Mouse (Mus musculus): ENCODE data around the gene Creb3l2. TPM values are rescaled to one million over a fixed set of nuclear protein-coding genes. Genes with fewer than 3 reads are reported as not detected.
"Not testable (repeated sequence)": the region's sequence is repeated elsewhere in the genome, so short reads cannot be mapped to it uniquely, and the experiment has no call there.

Gene Creb3l2
- polyA plus RNA-seq, 1 experiment = 32.2 TPM

- no peak for DNase-seq (ENCODE audit: low read depth)
These were observed 32.1 kb downstream of the Creb3l2 start for GRCm38 (mm10) chr6:37409829-37410228.

- no peak for DNase-seq (ENCODE audit: low read depth)
These were observed 34.1 kb downstream of the Creb3l2 start for GRCm38 (mm10) chr6:37407876-37408275.

- DNase-seq (ENCODE audit: low read depth) = no peak
These were observed 35.0 kb downstream of the Creb3l2 start for GRCm38 (mm10) chr6:37406903-37407302.

GRCm38 (mm10) chr6:37406018-37406417 is 35.9 kb downstream of the Creb3l2 start:
- DNase-seq (ENCODE audit: low read depth) = no peak

GRCm38 (mm10) chr6:37404325-37404724 is 37.6 kb downstream of the Creb3l2 start:
- DNase-seq (ENCODE audit: low read depth) = no peak

- DNase-seq (ENCODE audit: low read depth) = no peak
These were observed 40.0 kb downstream of the Creb3l2 start for GRCm38 (mm10) chr6:37401928-37402327.

- no peak for DNase-seq (ENCODE audit: low read depth)
These were observed 41.0 kb downstream of the Creb3l2 start for GRCm38 (mm10) chr6:37400866-37401525.

- no peak for DNase-seq (ENCODE audit: low read depth)
These were observed 41.8 kb downstream of the Creb3l2 start for GRCm38 (mm10) chr6:37400167-37400566.

GRCm38 (mm10) chr6:37398943-37399342 is 43.0 kb downstream of the Creb3l2 start:
- DNase-seq (ENCODE audit: low read depth) = no peak

- DNase-seq (ENCODE audit: low read depth) = no peak
These were observed 44.0 kb downstream of the Creb3l2 start for GRCm38 (mm10) chr6:37397973-37398372.

GRCm38 (mm10) chr6:37397254-37397653 is 44.7 kb downstream of the Creb3l2 start:
- DNase-seq (ENCODE audit: low read depth) = no peak

- DNase-seq (ENCODE audit: low read depth) = no peak
These were observed 45.8 kb downstream of the Creb3l2 start for GRCm38 (mm10) chr6:37396127-37396526.

- DNase-seq (ENCODE audit: low read depth) = no peak
These were observed 48.7 kb downstream of the Creb3l2 start for GRCm38 (mm10) chr6:37393263-37393662.

GRCm38 (mm10) chr6:37392262-37392661 is 49.7 kb downstream of the Creb3l2 start:
- DNase-seq (ENCODE audit: low read depth) = no peak

GRCm38 (mm10) chr6:37391313-37391712 is 50.6 kb downstream of the Creb3l2 start:
- DNase-seq (ENCODE audit: low read depth) = no peak

GRCm38 (mm10) chr6:37388960-37389359 is 53.0 kb downstream of the Creb3l2 start:
- no peak for DNase-seq (ENCODE audit: low read depth)

- no peak for DNase-seq (ENCODE audit: low read depth)
These were observed 53.4 kb downstream of the Creb3l2 start for GRCm38 (mm10) chr6:37388501-37388900.

- DNase-seq (ENCODE audit: low read depth) = no peak
These were observed 54.7 kb downstream of the Creb3l2 start for GRCm38 (mm10) chr6:37387281-37387680.

GRCm38 (mm10) chr6:37385602-37386285 is 56.2 kb downstream of the Creb3l2 start:
- no peak for DNase-seq (ENCODE audit: low read depth)

GRCm38 (mm10) chr6:37382761-37383160 is 59.2 kb downstream of the Creb3l2 start:
- DNase-seq (ENCODE audit: low read depth) = no peak

GRCm38 (mm10) chr6:37377836-37378580 is 63.9 kb downstream of the Creb3l2 start:
- DNase-seq (ENCODE audit: low read depth) = no peak

- DNase-seq (ENCODE audit: low read depth) = not testable (repeated sequence)
These were observed 64.6 kb downstream of the Creb3l2 start for GRCm38 (mm10) chr6:37377387-37377786.

GRCm38 (mm10) chr6:37375452-37375851 is 66.5 kb downstream of the Creb3l2 start:
- DNase-seq (ENCODE audit: low read depth) = no peak

Measured in gonadal fat pad, adult 2 months (tissue).